Mouse (Mus musculus) limb, embryonic 12.5 days (tissue): ENCODE data around the gene Col10a1. TPM values are rescaled to one million over a fixed set of nuclear protein-coding genes. Genes with fewer than 3 reads are reported as not detected.
A peak's percentile ranks its signal among the peaks of the same experiment; 100 is the strongest.
"Not testable (repeated sequence)": the region's sequence is repeated elsewhere in the genome, so short reads cannot be mapped to it uniquely, and the experiment has no call there.

Experiments
- ATAC-seq: fragments of 200-750 bp; cut with Nextera tagmentation; 2 replicates; pipeline ENCODE4 v1.8.0; 2017; ENCODE audit warnings: low read depth, moderate TSS enrichment; ENCODE audit not compliant: insufficient number of reproducible peaks, insufficient read depth, low FRiP score, low TSS enrichment
- H3K27ac ChIP-seq: fragments of 300-500 bp; sonication (generic); 2 replicates; pipeline ENCODE4 v1.5.1; 2016; ENCODE audit warnings: mild to moderate bottlenecking, moderate library complexity
- H3K27me3 ChIP-seq: fragments of 300-500 bp; sonication (generic); 2 replicates; pipeline ENCODE4 v1.6.1; 2016; ENCODE audit warnings: mild to moderate bottlenecking, moderate library complexity
- H3K36me3 ChIP-seq: fragments of 300-500 bp; sonication (generic); 2 replicates; pipeline ENCODE4 v1.6.1; 2016; ENCODE audit warnings: mild to moderate bottlenecking, moderate library complexity
- H3K4me1 ChIP-seq: fragments of 300-500 bp; sonication (generic); replicated peaks from 2 replicates; pipeline ENCODE4 v1.6.1; 2016
- H3K4me2 ChIP-seq: fragments of 300-500 bp; sonication (generic); 2 replicates; pipeline ENCODE4 v1.6.1; 2016; ENCODE audit warnings: mild to moderate bottlenecking, moderate library complexity
- H3K4me3 ChIP-seq: fragments of 300-500 bp; sonication (generic); replicated peaks from 2 replicates; pipeline ENCODE4 v1.5.1; 2016; ENCODE audit warnings: mild to moderate bottlenecking
- H3K9ac ChIP-seq: fragments of 300-500 bp; sonication (generic); replicated peaks from 2 replicates; pipeline ENCODE4 v1.6.1; 2016; ENCODE audit warnings: mild to moderate bottlenecking, moderate library complexity
- H3K9me3 ChIP-seq: fragments of 300-500 bp; sonication (generic); 2 replicates; pipeline ENCODE4 v1.6.1; 2016; ENCODE audit warnings: mild to moderate bottlenecking, moderate library complexity
- WGBS: fragments of 180-500 bp; shearing (Covaris S2); methylation state at CpG from one replicate; pipeline ENCODE4 v1.1.7; 2016; 5-methylcytosine and 5-hydroxymethylcytosine counted together
- polyA plus RNA-seq: library from polyadenylated mRNA; unstranded; fragments of >200 nt; fragmentation: Nextera tagmentation; extraction: Ambion mirVana; gene quantifications from 2 replicates; pipeline ENCODE4 v1.2.1, GENCODE M21; 2016

The Col10a1 gene
- polyA plus RNA-seq, 1 experiment from 2014 or later, result 0.56 TPM

- ATAC-seq, H3K36me3 ChIP-seq, H3K27me3 ChIP-seq, H3K9me3 ChIP-seq: not testable (repeated sequence)
- Histone ChIP-seq H3K27ac (0 out of 2 replicates have a peak overlapping the region, but pooled peaks have one; percentile 81), H3K9ac (0 out of 2 replicates have a peak overlapping the region, but pooled peaks have one; percentile 84), H3K4me3 (peak overlapping the region; percentile 72), H3K4me2 (peak overlapping the region; percentile 57), H3K4me1 (peaks cover 17% of the 10 kb centered on the region)
- WGBS, result 76% methylated on average over 4 of the region's 4 CpGs
Measured at GRCm38 (mm10) chr10:34418794-34419193, 29.0 kb downstream of the Col10a1 start.

DNA sequence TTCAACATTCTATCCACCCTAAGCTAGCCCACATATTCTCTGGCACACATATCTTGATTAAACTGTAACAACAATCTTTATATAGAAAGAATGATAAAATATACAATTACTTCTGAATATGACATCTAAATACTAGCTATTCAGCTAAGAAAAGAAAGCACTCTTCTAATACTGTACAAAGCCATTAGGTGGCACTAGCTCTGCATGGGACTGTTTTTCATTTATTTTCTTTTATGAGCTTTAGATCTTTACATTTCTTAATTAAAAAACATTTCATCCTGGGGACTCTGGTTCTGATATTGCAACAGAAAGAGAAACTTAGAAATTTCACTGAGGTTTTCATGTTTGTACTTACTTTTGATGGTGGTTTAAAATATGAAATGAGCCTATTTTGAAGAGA lies 42.0 kb downstream of the Col10a1 start:
- Histone ChIP-seq H3K4me2 (no peak overlapping the region), H3K4me3 (no peak overlapping the region), H3K27me3 (no peaks in the 10 kb centered on the region), H3K9ac (no peak overlapping the region), H3K27ac (no peak overlapping the region), H3K4me1 (no peaks in the 10 kb centered on the region), H3K9me3 (no peaks in the 10 kb centered on the region), H3K36me3 (no peaks in the 10 kb centered on the region)
- no peak for ATAC-seq

- not testable (repeated sequence) for H3K9me3 ChIP-seq, H3K27ac ChIP-seq, H3K4me2 ChIP-seq, H3K4me3 ChIP-seq, H3K4me1 ChIP-seq, H3K27me3 ChIP-seq, H3K9ac ChIP-seq, H3K36me3 ChIP-seq, ATAC-seq
- 92% methylated on average over 9 of the region's 14 CpGs for WGBS
Measured at GRCm38 (mm10) chr10:34434191-34434590, 44.4 kb downstream of the Col10a1 start.

Other genes starting within 250 kb of the Col10a1 start
- 39.0 and 42.7 TPM in 2 replicates for gene Dse, start 182.3 kb upstream of the Col10a1 start, polyA plus RNA-seq
- gene Tspyl1, start 107.8 kb upstream of the Col10a1 start, polyA plus RNA-seq, result 84.8 and 91.3 TPM in 2 replicates
- 24.5 and 25.7 TPM in 2 replicates for gene Tspyl4, start 92.5 kb upstream of the Col10a1 start, polyA plus RNA-seq
- gene Nt5dc1, start 28.6 kb downstream of the Col10a1 start, polyA plus RNA-seq, result 8.9 TPM in 2 replicates
- 5.0 and 8.0 TPM in 2 replicates for gene Frk, start 93.4 kb downstream of the Col10a1 start, polyA plus RNA-seq